Mouse (Mus musculus): ENCODE results near the gene Pnpo. TPM values are rescaled to one million over a fixed set of nuclear protein-coding genes. Genes with fewer than 3 reads are reported as not detected.

The Pnpo gene
- polyA plus RNA-seq, 1 experiment from 2014 or later, result 206 TPM

GRCm38 (mm10) chr11:96974813-96975212, 31.0 kb upstream of the Pnpo start:
- DNase-seq (ENCODE audit: low spot score) (no peak), ATAC-seq (replicated peaks; ENCODE audit: low FRiP score) (no peak)
- Histone ChIP-seq H3K9ac (ENCODE audit: low read depth, low read length) (0 out of 2 replicates have a peak overlapping the region, but pooled peaks have one; percentile 21), H3K9me3 (ENCODE audit: control insufficient read depth, low read length) (no peaks in the 10 kb centered on the region), H3K36me3 (ENCODE audit: control insufficient read depth, insufficient read depth, low read length) (no peaks in the 10 kb centered on the region), H3K4me1 (replicated peaks; ENCODE audit: control insufficient read depth, insufficient read depth, low read length) (peaks cover 44% of the 10 kb centered on the region), H3K4me2 (0 out of 2 replicates have a peak overlapping the region, but pooled peaks have one; percentile 14), H3K27me3 (replicated peaks; ENCODE audit: control insufficient read depth, insufficient read depth, low read length) (no peaks in the 10 kb centered on the region), H3K4me3 (ENCODE audit: low read depth, low read length) (no peak overlapping the region), H3K27ac (ENCODE audit: low read depth, low read length) (0 out of 2 replicates have a peak overlapping the region, but pooled peaks have one; percentile 22)
- WGBS, result 64% methylated on average over 5 of the region's 5 CpGs

GRCm38 (mm10) chr11:96973426-96973964, 29.7 kb upstream of the Pnpo start:
- ATAC-seq (replicated peaks; ENCODE audit: low FRiP score), result no peak
- no peak overlapping the region for H3K9ac ChIP-seq (ENCODE audit: low read depth, low read length)
- H3K4me1 ChIP-seq (replicated peaks; ENCODE audit: control insufficient read depth, insufficient read depth, low read length), result peaks cover 48% of the 10 kb centered on the region
- no peak overlapping the region for H3K27ac ChIP-seq (ENCODE audit: low read depth, low read length)
- WGBS, result 91% methylated on average over 5 of the region's 5 CpGs
- no peak overlapping the region for H3K4me2 ChIP-seq
- no peaks in the 10 kb centered on the region for H3K27me3 ChIP-seq (replicated peaks; ENCODE audit: control insufficient read depth, insufficient read depth, low read length)
- no peak overlapping the region for H3K4me3 ChIP-seq (ENCODE audit: low read depth, low read length)
- no peak for DNase-seq (ENCODE audit: low spot score)
- no peaks in the 10 kb centered on the region for H3K36me3 ChIP-seq (ENCODE audit: control insufficient read depth, insufficient read depth, low read length)
- no peaks in the 10 kb centered on the region for H3K9me3 ChIP-seq (ENCODE audit: control insufficient read depth, low read length)

GRCm38 (mm10) chr11:96972906-96973305, 29.1 kb upstream of the Pnpo start:
- H3K4me1 ChIP-seq (replicated peaks; ENCODE audit: control insufficient read depth, insufficient read depth, low read length), result peaks cover 51% of the 10 kb centered on the region
- DNase-seq (ENCODE audit: low spot score), result no peak
- no peak overlapping the region for H3K4me2 ChIP-seq
- no peaks in the 10 kb centered on the region for H3K27me3 ChIP-seq (replicated peaks; ENCODE audit: control insufficient read depth, insufficient read depth, low read length)
- no peak overlapping the region for H3K4me3 ChIP-seq (ENCODE audit: low read depth, low read length)
- ATAC-seq (replicated peaks; ENCODE audit: low FRiP score), result no peak
- 87% methylated on average over 5 of the region's 5 CpGs for WGBS
- no peaks in the 10 kb centered on the region for H3K36me3 ChIP-seq (ENCODE audit: control insufficient read depth, insufficient read depth, low read length)
- H3K9me3 ChIP-seq (ENCODE audit: control insufficient read depth, low read length), result no peaks in the 10 kb centered on the region
- no peak overlapping the region for H3K9ac ChIP-seq (ENCODE audit: low read depth, low read length)
- no peak overlapping the region for H3K27ac ChIP-seq (ENCODE audit: low read depth, low read length)

- H3K36me3 ChIP-seq (ENCODE audit: control insufficient read depth, insufficient read depth, low read length), result no peaks in the 10 kb centered on the region
- 51% methylated on average over 3 of the region's 3 CpGs for WGBS
- H3K4me2 ChIP-seq, result peak overlapping the region; percentile 65
- no peak for ATAC-seq (replicated peaks; ENCODE audit: low FRiP score)
- H3K27me3 ChIP-seq (replicated peaks; ENCODE audit: control insufficient read depth, insufficient read depth, low read length), result no peaks in the 10 kb centered on the region
- H3K9ac ChIP-seq (ENCODE audit: low read depth, low read length), result 0 out of 2 replicates have a peak overlapping the region, but pooled peaks have one; percentile 32
- H3K4me3 ChIP-seq (ENCODE audit: low read depth, low read length), result no peak overlapping the region
- H3K4me1 ChIP-seq (replicated peaks; ENCODE audit: control insufficient read depth, insufficient read depth, low read length), result peaks cover 49% of the 10 kb centered on the region
- H3K9me3 ChIP-seq (ENCODE audit: control insufficient read depth, low read length), result no peaks in the 10 kb centered on the region
- DNase-seq (ENCODE audit: low spot score), result no peak
- peak overlapping the region; percentile 77; the same call in 1 of the 2 replicates for H3K27ac ChIP-seq (ENCODE audit: low read depth, low read length)
Measured at GRCm38 (mm10) chr11:96970341-96970740, 26.6 kb upstream of the Pnpo start.

GRCm38 (mm10) chr11:96969746-96970145, 26.0 kb upstream of the Pnpo start:
- Histone ChIP-seq H3K27ac (ENCODE audit: low read depth, low read length) (peak overlapping the region; percentile 77), H3K9me3 (ENCODE audit: control insufficient read depth, low read length) (no peaks in the 10 kb centered on the region), H3K4me2 (peak overlapping the region; percentile 65), H3K9ac (ENCODE audit: low read depth, low read length) (peak overlapping the region; percentile 32; the same call in 1 of the 2 replicates), H3K4me1 (replicated peaks; ENCODE audit: control insufficient read depth, insufficient read depth, low read length) (peaks cover 48% of the 10 kb centered on the region), H3K4me3 (ENCODE audit: low read depth, low read length) (no peak overlapping the region), H3K27me3 (replicated peaks; ENCODE audit: control insufficient read depth, insufficient read depth, low read length) (no peaks in the 10 kb centered on the region), H3K36me3 (ENCODE audit: control insufficient read depth, insufficient read depth, low read length) (no peaks in the 10 kb centered on the region)
- ATAC-seq (replicated peaks; ENCODE audit: low FRiP score), result no peak
- 80% methylated on average over 1 of the region's 1 CpGs for WGBS
- DNase-seq (ENCODE audit: low spot score), result no peak

- peak; percentile 78 for ATAC-seq (replicated peaks; ENCODE audit: low FRiP score)
- WGBS, result 34% methylated on average over 5 of the region's 5 CpGs
- Histone ChIP-seq H3K27me3 (replicated peaks; ENCODE audit: control insufficient read depth, insufficient read depth, low read length) (no peaks in the 10 kb centered on the region), H3K4me2 (peak overlapping the region; percentile 65), H3K4me3 (ENCODE audit: low read depth, low read length) (no peak overlapping the region), H3K27ac (ENCODE audit: low read depth, low read length) (peak overlapping the region; percentile 77), H3K9me3 (ENCODE audit: control insufficient read depth, low read length) (no peaks in the 10 kb centered on the region), H3K9ac (ENCODE audit: low read depth, low read length) (peak overlapping the region; percentile 35), H3K4me1 (replicated peaks; ENCODE audit: control insufficient read depth, insufficient read depth, low read length) (peaks cover 44% of the 10 kb centered on the region), H3K36me3 (ENCODE audit: control insufficient read depth, insufficient read depth, low read length) (no peaks in the 10 kb centered on the region)
- DNase-seq (ENCODE audit: low spot score), result no peak
Measured at GRCm38 (mm10) chr11:96969280-96969722, 25.5 kb upstream of the Pnpo start.

GRCm38 (mm10) chr11:96968476-96968875, 24.7 kb upstream of the Pnpo start:
- DNase-seq (ENCODE audit: low spot score), result no peak
- Histone ChIP-seq H3K9ac (ENCODE audit: low read depth, low read length) (peak overlapping the region; percentile 27), H3K4me1 (replicated peaks; ENCODE audit: control insufficient read depth, insufficient read depth, low read length) (peaks cover 44% of the 10 kb centered on the region), H3K9me3 (ENCODE audit: control insufficient read depth, low read length) (no peaks in the 10 kb centered on the region), H3K4me2 (peak overlapping the region; percentile 65), H3K27ac (ENCODE audit: low read depth, low read length) (peak overlapping the region; percentile 77), H3K36me3 (ENCODE audit: control insufficient read depth, insufficient read depth, low read length) (no peaks in the 10 kb centered on the region), H3K27me3 (replicated peaks; ENCODE audit: control insufficient read depth, insufficient read depth, low read length) (no peaks in the 10 kb centered on the region), H3K4me3 (ENCODE audit: low read depth, low read length) (0 out of 2 replicates have a peak overlapping the region, but pooled peaks have one; percentile 5)
- no peak for ATAC-seq (replicated peaks; ENCODE audit: low FRiP score)
- WGBS, result 43% methylated on average over 6 of the region's 6 CpGs

GRCm38 (mm10) chr11:96967544-96968269, 23.9 kb upstream of the Pnpo start:
- ATAC-seq (replicated peaks; ENCODE audit: low FRiP score) (0 out of 2 replicates have a peak, but pooled peaks have one; percentile 19), DNase-seq (ENCODE audit: low spot score) (no peak)
- H3K27me3 ChIP-seq (replicated peaks; ENCODE audit: control insufficient read depth, insufficient read depth, low read length), result no peaks in the 10 kb centered on the region
- H3K4me2 ChIP-seq, result peak overlapping the region; percentile 65
- peak overlapping the region; percentile 5 for H3K4me3 ChIP-seq (ENCODE audit: low read depth, low read length)
- H3K27ac ChIP-seq (ENCODE audit: low read depth, low read length), result peak overlapping the region; percentile 77
- WGBS, result 40% methylated on average over 11 of the region's 11 CpGs
- H3K4me1 ChIP-seq (replicated peaks; ENCODE audit: control insufficient read depth, insufficient read depth, low read length), result peaks cover 44% of the 10 kb centered on the region
- H3K9ac ChIP-seq (ENCODE audit: low read depth, low read length), result peak overlapping the region; percentile 41; the same call in 1 of the 2 replicates
- H3K36me3 ChIP-seq (ENCODE audit: control insufficient read depth, insufficient read depth, low read length), result no peaks in the 10 kb centered on the region; the same call in 1 of the 2 replicates
- no peaks in the 10 kb centered on the region for H3K9me3 ChIP-seq (ENCODE audit: control insufficient read depth, low read length)
